Mouse (Mus musculus) thymus, adult 2 months (tissue): ENCODE data around the gene Tagln2.

ENCODE experiments used
- CTCF ChIP-seq: fragments of 200-500 bp; IDR thresholded peaks from 2 replicates; pipeline ENCODE4 v1.5.1; 2012; ENCODE audit warnings: mild to moderate bottlenecking, control low read depth, low read length, moderate library complexity, borderline replicate concordance; ENCODE audit not compliant: control insufficient read depth, poor library complexity, insufficient read depth; ENCODE audit errors: extremely low read depth
- POLR2A ChIP-seq: fragments of 200-500 bp; IDR thresholded peaks from 2 replicates; pipeline ENCODE4 v1.6.1; 2012; ENCODE audit warnings: mild to moderate bottlenecking, low read length, control low read depth, moderate library complexity; ENCODE audit not compliant: control insufficient read depth, poor library complexity, insufficient read depth; ENCODE audit errors: extremely low read depth

DNA sequence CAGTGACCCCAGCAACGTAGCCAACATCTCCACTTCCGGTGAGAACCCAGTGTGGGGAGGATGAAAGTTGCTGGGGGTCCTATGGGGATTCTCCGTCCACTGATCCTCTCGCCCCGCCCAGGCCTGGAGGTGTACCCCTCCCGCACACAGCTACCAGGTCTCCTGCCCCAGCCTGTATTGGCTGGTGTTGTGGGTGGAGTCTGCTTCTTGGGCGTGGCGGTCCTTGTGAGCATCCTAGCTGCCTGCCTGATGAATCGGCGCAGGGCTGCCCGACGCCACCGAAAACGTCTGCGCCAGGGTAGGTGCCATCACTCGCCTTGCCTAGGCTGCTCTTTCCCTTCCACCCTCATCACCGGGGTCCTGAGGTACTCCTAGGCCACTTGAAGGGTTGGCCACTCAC is 3.8 kb upstream of the Tagln2 start:
- TF ChIP-seq CTCF (no peak), POLR2A (no peak)
